Mouse (Mus musculus) right cerebral cortex, adult 2 months (tissue): ENCODE data around the gene Sytl2.

ENCODE experiments used
- DNase-seq, 2 experiments: peaks; one replicate each; pipeline ENCODE4 v3.0.0; 2021 to 2022; ENCODE audit warnings: low spot score in 2 of 2

Gene Sytl2

GRCm38 (mm10) chr7:90308003-90308402 lies 6.0 kb downstream of the Sytl2 start:
- no peak for DNase-seq

DNA sequence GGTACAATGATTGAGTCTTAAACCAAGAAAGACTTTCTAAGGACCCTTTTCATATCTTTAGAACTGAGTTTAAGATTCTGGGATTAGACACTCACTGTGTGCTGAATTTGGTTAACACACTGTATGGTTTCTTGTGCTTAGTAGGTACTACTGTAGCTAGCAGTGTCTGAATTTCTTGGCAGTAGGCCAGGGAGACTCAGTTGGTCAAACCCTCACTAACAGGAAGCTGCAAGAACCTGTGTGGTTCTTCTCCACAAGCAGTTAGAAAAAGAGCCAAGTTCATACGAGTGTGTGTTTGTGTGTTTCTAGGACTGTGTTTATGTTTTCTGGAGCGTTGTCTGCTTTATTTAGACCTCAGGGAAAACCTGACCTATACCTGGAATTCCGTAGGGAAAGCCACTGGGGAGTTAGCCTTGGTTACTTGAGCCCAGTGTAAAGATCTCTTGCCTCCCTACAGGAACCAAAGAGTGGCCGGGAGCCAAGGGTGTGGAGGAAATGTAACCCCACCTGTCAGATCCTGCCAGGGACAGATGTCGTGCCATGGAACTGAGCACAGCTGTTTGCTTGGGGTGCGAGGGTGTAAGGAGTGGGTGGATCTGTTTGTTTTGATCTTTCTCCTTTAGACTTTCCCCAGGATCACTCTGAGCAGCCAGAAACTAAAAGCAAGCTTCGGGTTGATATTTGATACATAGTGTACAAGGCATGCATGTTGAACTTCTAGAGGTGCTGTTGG lies 10.3 kb downstream of the Sytl2 start:
- no peak for DNase-seq

- DNase-seq, result no peak
Measured at GRCm38 (mm10) chr7:90313421-90313820, 11.4 kb downstream of the Sytl2 start.

DNA sequence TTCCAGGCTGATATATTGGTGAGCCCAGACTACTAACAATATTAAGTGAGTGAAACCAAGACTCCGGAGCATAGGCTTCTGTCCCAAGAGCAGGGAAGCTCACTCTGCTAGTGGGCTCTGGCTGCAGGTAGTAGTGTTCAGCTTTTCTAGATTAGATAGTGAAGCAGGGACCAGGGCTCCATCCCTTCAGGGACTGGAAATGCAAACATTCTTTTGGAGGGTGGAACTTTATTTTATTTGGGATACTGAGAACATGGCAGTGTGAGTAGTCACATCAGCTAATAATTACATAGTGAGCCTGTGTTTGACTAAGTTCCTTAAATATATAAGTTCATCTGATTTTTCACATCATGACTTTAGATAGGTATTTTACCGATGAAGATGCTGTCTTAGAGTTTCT lies 14.8 kb downstream of the Sytl2 start:
- DNase-seq, result no peak

GRCm38 (mm10) chr7:90319446-90319845 lies 17.4 kb downstream of the Sytl2 start:
- DNase-seq, result no peak

DNA sequence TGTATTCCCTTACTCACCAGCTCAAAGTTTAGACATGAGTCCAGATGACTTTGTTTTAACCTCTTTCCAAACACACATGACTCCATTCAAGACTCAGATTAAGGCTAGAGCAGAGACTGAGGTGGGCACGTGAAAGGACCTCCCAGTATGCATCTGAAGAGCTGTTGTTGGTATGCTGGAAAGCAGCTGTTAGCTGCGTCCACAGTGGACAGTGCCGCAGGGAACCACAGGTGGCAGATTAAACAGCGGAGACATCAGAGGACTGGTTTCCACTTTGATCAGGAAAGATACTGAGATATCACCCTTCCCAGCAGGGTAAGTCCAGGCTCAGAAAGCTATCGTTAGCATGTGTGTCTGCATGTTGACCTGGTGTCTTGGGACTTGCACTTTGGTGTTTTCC lies 18.1 kb downstream of the Sytl2 start:
- DNase-seq, result no peak

GRCm38 (mm10) chr7:90325166-90325565 lies 23.1 kb downstream of the Sytl2 start:
- no peak for DNase-seq

- no peak for DNase-seq
Measured at GRCm38 (mm10) chr7:90330200-90330599, 28.1 kb downstream of the Sytl2 start.

GRCm38 (mm10) chr7:90332483-90333065 lies 30.5 kb downstream of the Sytl2 start:
- DNase-seq, result no peak

GRCm38 (mm10) chr7:90334362-90334761 lies 32.3 kb downstream of the Sytl2 start:
- no peak for DNase-seq

GRCm38 (mm10) chr7:90334831-90335230 lies 32.8 kb downstream of the Sytl2 start:
- no peak for DNase-seq

DNA sequence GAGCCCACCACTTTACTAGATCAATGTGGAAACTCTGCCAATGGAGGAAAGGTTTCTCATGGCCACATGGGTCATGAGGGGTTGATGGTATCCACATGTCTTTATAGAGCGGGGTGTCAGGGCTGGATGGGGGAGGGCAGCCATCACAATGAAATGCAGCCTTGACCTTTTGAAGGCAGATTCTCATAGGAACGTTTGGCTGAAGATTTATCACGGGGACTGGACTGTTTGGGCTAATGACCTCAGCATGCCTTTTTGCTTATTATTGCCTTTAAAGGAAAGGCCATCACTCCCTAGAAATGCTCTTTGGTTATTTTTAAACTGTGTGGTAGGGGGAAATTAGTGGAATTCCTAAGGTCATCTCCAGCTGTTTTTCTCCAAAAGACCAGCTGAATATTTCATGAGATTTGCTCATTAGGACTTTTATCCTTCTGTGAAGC lies 33.7 kb downstream of the Sytl2 start:
- DNase-seq, result no peak

DNA sequence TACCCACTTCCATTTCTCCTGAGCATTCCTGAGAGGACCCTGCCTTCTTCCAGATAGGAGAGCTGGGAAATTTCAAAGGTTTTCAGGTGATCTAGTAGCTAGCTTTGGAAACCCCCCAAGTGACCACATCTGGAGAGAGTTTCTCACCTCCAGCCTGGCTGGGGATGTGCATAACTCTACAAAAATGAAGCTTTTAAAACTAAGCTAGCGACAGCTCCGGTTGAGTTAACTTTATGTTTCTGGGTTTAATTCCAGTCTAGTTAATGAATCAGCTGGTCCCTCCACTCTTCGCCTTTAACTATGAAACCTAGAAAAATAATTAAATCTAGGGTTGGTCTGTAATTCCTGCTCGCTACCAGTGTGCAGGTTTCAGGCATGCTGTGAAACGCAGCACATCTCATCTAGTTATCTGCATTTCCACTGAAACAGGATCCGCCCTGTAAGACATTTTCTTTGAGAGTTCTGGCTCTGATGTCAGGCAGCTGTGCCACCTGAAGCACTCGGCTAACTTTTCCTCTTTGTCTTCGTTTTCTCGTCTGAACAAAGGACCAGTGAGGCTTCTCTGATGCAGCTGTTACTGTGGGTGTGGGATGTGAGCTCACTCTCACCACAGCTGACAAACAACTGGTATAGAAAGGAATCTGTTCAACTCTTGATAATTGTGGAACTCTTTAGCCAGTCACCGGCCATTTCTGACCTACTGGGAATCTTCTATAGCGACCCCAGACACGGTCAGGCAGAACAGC lies 39.3 kb downstream of the Sytl2 start:
- no peak for DNase-seq

DNA sequence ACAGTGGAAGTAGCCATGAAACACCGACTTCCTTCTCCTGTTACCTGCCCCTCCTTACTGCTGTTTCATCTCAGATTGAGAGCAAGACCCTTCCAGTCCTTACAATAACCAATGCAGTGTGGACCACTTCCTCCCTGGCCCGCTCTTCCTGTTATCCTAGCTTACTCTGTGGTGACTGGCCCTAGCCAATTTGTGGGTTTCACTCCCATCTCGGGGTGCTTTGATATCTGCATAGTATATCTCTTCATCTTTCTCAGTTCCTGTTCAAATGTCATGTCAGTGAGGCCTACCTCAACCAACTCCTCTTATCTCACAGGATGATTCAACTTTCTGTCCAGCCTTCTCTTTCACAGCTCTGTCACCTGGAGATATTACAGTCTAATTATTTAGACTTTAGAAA lies 42.9 kb downstream of the Sytl2 start:
- DNase-seq, result no peak

DNA sequence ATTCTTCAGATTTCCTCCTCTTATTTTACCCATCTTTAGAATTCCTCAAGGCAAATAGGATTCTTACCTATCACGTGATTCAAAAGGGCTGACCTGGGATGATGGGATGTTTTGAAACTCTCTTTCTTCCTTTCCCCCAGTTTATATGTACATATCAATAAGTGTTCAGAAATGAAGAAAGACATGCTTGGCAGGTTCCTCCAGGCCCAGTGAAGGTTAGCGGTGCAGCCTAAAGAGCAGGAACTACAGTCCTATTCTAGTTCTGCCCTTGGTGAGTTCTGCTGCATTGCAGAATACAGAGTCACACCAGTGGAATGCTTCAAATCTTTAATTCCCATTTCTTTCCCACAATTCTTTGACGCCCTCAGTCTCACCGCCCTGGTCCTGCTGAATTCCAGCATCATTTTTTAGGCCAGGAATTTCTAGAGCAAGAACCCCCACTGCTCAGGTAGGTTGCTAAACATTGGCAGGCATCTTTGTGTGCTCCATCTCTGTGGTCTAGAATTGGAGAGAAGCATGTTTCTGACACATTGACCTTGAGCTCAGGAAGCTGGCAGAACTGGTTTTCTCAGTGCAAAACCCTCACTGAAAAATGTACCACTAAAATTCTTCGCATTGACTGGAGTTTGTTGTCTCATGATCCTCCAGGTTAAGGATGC lies 45.9 kb downstream of the Sytl2 start:
- no peak for DNase-seq

DNA sequence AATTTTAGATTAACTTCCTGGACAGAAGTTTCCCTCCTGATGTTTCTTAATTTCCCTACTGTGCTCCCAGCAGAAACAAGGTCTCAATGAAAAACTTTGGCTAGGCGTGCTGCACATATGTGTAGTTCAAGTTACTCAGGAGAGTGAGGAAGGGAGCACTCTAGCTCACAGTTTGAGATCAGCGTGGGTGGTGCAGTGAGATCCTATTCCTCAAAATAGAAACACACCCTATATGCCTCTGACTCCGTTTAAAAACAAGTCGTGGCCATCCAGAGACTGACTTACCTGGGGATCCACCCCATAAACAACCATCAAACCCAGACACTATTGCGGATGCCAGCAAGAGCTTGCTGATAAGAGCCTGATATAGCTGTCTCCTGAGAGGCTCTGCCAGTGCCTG lies 47.0 kb downstream of the Sytl2 start:
- peak; percentile 36 to 67 for DNase-seq

DNA sequence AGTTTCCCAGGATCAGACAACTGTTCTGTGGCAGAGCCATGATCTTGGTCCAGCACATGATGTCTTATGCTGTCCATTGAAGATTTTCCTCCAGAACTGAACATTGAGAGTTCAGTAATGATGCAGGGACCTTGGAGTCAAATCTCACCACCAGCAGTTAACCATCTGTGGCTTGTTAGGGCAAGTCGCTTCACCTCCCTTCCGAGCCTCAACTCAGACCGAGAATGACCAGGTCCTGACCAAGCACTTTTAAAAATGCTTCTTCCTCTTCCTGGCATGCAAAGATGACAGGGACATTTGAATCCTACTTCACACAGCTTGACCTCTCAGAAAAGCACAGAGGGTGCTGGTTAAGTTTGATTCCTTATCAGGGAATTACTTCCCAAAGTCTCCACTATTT lies 50.1 kb downstream of the Sytl2 start:
- DNase-seq, result no peak

DNA sequence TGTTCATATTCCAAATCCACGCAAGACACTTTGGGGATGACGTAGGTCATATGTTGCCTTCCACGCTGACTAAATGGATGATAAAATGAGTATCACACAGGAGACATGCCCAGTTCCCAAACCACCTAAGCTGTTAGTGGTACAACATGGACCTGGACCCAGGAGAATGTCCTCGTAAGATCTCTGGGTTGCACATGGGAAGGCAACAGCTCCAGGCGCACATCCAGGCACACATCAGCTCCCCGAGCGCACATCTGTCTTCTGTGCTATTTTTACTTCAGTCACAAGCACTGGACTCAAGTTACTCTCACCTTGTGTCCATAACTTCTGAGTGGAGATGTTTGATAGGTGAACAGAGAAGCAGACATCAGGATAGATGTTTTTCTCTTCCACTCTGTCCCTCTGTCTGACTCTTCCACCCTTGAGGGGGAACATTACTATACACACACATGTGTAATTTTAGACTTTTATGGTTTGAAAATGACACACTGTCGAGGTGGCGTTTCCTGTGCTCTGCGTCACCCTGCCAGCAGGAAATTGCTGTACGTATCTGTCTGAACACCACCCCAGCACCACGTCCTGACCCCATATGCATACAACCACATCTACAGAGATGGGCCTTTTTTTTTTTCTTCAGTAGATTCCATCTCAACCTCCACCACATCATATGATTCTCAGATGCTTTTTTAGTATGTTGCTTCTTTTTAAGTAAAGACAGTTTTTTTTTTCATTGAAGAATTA lies 51.6 kb downstream of the Sytl2 start:
- DNase-seq, result no peak

- no peak for DNase-seq
Measured at GRCm38 (mm10) chr7:90354229-90354604, 52.2 kb downstream of the Sytl2 start.

GRCm38 (mm10) chr7:90355454-90355853 lies 53.4 kb downstream of the Sytl2 start:
- no peak for DNase-seq

- no peak for DNase-seq
Measured at GRCm38 (mm10) chr7:90355995-90356394, 53.9 kb downstream of the Sytl2 start.

- DNase-seq, result no peak
Measured at GRCm38 (mm10) chr7:90362788-90363187, 60.7 kb downstream of the Sytl2 start.
